ENCODE assay signal across 6 mouse cellular contexts in the genomic region with DNA sequence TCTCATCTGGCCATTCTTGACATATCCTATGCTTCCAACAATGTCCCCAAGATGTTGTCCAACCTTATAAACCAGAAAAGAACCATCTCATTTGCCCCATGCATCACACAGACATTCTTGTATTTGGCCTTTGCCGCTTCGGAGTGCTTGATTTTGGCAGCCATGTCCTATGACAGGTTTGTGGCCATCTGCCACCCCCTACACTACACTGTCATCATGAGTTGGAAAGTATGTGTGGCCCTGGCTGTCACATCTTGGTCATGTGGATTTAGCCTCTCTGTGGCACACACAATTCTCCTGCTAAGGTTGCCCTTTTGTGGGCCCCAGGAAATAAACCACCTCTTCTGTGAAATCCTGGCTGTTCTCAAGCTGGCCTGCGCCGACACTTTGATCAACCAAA. TPM values are rescaled to one million over a fixed set of nuclear protein-coding genes. Genes with fewer than 3 reads are reported as not detected.
"Had no signal": no experiment of that assay in that cellular context is flagged by ENCODE, and none has a peak within 500 bp of the region (broad histone marks: within the 10 kb centered on the region; RNA-seq: fewer than 3 reads in every experiment).

No protein-coding gene starts in this region.

- DNase-seq: kidney, postnatal 25 days; lung, postnatal 14 days; right cerebral cortex, postnatal 14 days; thymus, adult 2 months; thymus, postnatal 25 days had no signal

RNA-seq across cellular contexts. Expression of gene Olfr437, which starts 4.2 kb away (rescaled TPM):
- total RNA-seq: megakaryocyte-erythroid progenitor cell, adult 5-6 weeks had no signal

RNA-seq across cellular contexts. Expression of gene Olfr13, which starts 4.7 kb away (rescaled TPM):
- total RNA-seq: megakaryocyte-erythroid progenitor cell, adult 5-6 weeks had no signal

RNA-seq across cellular contexts. Expression of gene Olfr237-ps1, which starts 20.9 kb away (rescaled TPM):
- total RNA-seq: megakaryocyte-erythroid progenitor cell, adult 5-6 weeks had no signal

RNA-seq across cellular contexts. Expression of gene Olfr435, which starts 29.7 kb away (rescaled TPM):
- total RNA-seq: megakaryocyte-erythroid progenitor cell, adult 5-6 weeks had no signal

RNA-seq across cellular contexts. Expression of gene Olfr434, which starts 45.6 kb away (rescaled TPM):
- total RNA-seq: megakaryocyte-erythroid progenitor cell, adult 5-6 weeks had no signal
